Mouse (Mus musculus): ENCODE data around the gene Slc6a6.

DNA sequence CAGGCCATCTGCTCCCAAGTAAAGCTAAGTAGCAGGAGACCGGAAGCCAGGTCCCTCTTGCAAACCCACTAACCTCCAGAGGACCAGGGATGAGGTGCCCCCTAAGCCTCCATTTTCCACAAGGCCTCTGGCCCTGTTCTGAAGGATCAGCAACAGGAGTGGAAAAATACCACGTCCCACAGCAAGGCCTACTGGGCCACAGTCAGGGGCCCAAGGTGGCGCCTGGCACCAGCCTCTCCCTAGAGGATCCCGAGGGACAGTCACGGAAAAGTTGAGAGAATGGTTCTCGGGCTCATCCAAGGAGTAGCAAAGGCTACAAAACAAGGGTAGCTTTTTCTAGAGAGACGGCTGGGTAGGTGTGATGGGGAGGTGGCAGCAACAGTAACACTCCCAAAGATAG is 53.6 kb downstream of the Slc6a6 start:
- no peak for TF ChIP-seq CTCF (IDR thresholded peaks at IDR 0.05; ENCODE audit: insufficient read depth, low read depth, low read length)
- no peak for TF ChIP-seq POLR2A (IDR thresholded peaks at IDR 0.05; ENCODE audit: insufficient read depth, low read depth, low read length)

Measured in olfactory bulb, adult 2 months (tissue).